In the genomic region with DNA sequence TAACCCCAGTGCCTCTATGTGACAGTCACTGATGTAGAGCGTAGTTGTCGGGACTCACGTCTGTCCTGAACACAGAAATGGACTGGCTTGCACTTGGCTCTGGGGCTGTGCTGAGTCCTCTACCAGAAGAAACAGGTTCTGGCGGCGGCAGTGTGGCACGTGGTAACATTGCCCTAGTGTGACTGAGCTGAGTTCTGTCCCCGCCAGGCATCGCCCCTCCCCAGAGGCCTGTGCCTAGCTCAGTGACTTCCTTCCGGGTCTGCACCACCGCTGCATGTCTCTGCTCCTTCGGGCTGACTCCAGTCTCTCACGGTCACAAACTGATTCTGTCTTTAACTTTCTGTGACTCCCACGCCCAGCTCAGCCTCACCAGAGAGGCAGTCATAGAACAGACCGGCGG, we compare ENCODE assay signal across 21 mouse cellular contexts. TPM values are rescaled to one million over a fixed set of nuclear protein-coding genes. Genes with fewer than 3 reads are reported as not detected.
DNase-seq lines count a peak whose midpoint lies in the region; ATAC-seq and TF ChIP-seq lines count a peak whose summit lies in the region.
"Had no signal": no experiment of that assay in that cellular context is flagged by ENCODE, and none has a peak within 500 bp of the region (broad histone marks: within the 10 kb centered on the region; RNA-seq: fewer than 3 reads in every experiment).

No protein-coding gene starts in this region.

- peak overlapping the region; percentile 50 to 72 (median 61) for H3K4me3 ChIP-seq in CH12.LX (replicated peaks in 1 of 3; ENCODE audit: low read depth in 2 of 3, low read length in 2 of 3, poor library complexity in 1 of 3)
- H3K4me3 ChIP-seq in midbrain, embryonic 14.5 days (replicated peaks; ENCODE audit: low read depth, low read length): no peak overlapping the region
- H3K4me3 ChIP-seq: heart, embryonic 15.5 days; hindbrain, embryonic 13.5 days; neural tube, embryonic 12.5 days; stomach, embryonic 15.5 days had no signal

- peak overlapping the region; percentile 61 for H3K27ac ChIP-seq in CH12.LX (ENCODE audit: insufficient read depth, low read depth)
- H3K27ac ChIP-seq in midbrain, embryonic 14.5 days (replicated peaks; ENCODE audit: low read depth, low read length): no peak overlapping the region
- H3K27ac ChIP-seq: heart, embryonic 15.5 days; hindbrain, embryonic 13.5 days; neural tube, embryonic 12.5 days; stomach, embryonic 15.5 days had no signal

- no peaks in the 10 kb centered on the region; the same call in 1 of the 2 replicates for H3K79me2 ChIP-seq in CH12.LX (replicated peaks; ENCODE audit: control insufficient read depth, extremely low read depth, insufficient read depth, poor library complexity, severe bottlenecking)

- ATAC-seq in midbrain, embryonic 14.5 days (ENCODE audit: low FRiP score, low TSS enrichment): no peak
- no peak for ATAC-seq in granulocyte monocyte progenitor cell, adult 5-6 weeks (replicated peaks; ENCODE audit: poor library complexity, severe bottlenecking)

- in situ Hi-C loops in CH12.LX (cut with MboI; ENCODE audit: low pct_ligation_motif_present, low pct_unique_long_range_greater_than_20kb, low sequenced_read_pairs): loop anchor here (25.0 kb wide), 1 partner anchor 433 kb away; a partner anchor contains a TSS

- peaks cover 17 to 28% of the 10 kb centered on the region in 2 experiments for H3K36me3 ChIP-seq in CH12.LX (replicated peaks in 1 of 2; ENCODE audit: control insufficient read depth in 1 of 2, insufficient read depth in 1 of 2, low read length in 1 of 2)
- peaks cover 10% of the 10 kb centered on the region for H3K36me3 ChIP-seq in midbrain, embryonic 14.5 days (ENCODE audit: control insufficient read depth, insufficient read depth, low read length)
- H3K36me3 ChIP-seq: heart, embryonic 15.5 days; stomach, embryonic 15.5 days had no signal

- H3K9me3 ChIP-seq in CH12.LX (replicated peaks; ENCODE audit: low read length): no peaks in the 10 kb centered on the region
- no peaks in the 10 kb centered on the region for H3K9me3 ChIP-seq in midbrain, embryonic 14.5 days (ENCODE audit: control insufficient read depth, low read length)
- H3K9me3 ChIP-seq: heart, embryonic 15.5 days; hindbrain, embryonic 13.5 days; neural tube, embryonic 12.5 days; stomach, embryonic 15.5 days had no signal

- TF ChIP-seq CTCF in CH12.LX (conservative IDR thresholded peaks at IDR 0.05 in 1 of 2, IDR thresholded peaks at IDR 0.05 in 1 of 2; ENCODE audit: low read depth in 2 of 2, low read length in 2 of 2): no peak

- no peaks in the 10 kb centered on the region for H3K27me3 ChIP-seq in CH12.LX (replicated peaks)
- H3K27me3 ChIP-seq in midbrain, embryonic 14.5 days (ENCODE audit: control insufficient read depth, insufficient read depth, low read length): no peaks in the 10 kb centered on the region
- H3K27me3 ChIP-seq: heart, embryonic 15.5 days; hindbrain, embryonic 13.5 days; neural tube, embryonic 12.5 days; stomach, embryonic 15.5 days had no signal

- H3K9ac ChIP-seq in CH12.LX (ENCODE audit: insufficient read depth, low read depth): peak overlapping the region; percentile 68
- no peak overlapping the region for H3K9ac ChIP-seq in midbrain, embryonic 14.5 days (replicated peaks; ENCODE audit: low read length)
- H3K9ac ChIP-seq: heart, embryonic 15.5 days; hindbrain, embryonic 13.5 days; neural tube, embryonic 12.5 days; stomach, embryonic 15.5 days had no signal

- H3K4me2 ChIP-seq in CH12.LX (ENCODE audit: insufficient read depth, low read depth, poor library complexity, severe bottlenecking): peak overlapping the region; percentile 89
- H3K4me2 ChIP-seq in midbrain, embryonic 14.5 days (ENCODE audit: low read length): no peak overlapping the region
- H3K4me2 ChIP-seq: heart, embryonic 15.5 days; hindbrain, embryonic 13.5 days; midbrain, embryonic 11.5 days; neural tube, embryonic 12.5 days; stomach, embryonic 15.5 days had no signal

- no peak; the same call in 1 of the 2 replicates for TF ChIP-seq RAD21 in CH12.LX (IDR thresholded peaks at IDR 0.05; ENCODE audit: low read depth, low read length)

- no peak for TF ChIP-seq EP300 in CH12.LX (IDR thresholded peaks at IDR 0.05; ENCODE audit: low read length)

- dilution Hi-C loops in CH12.LX (cut with MboI; ENCODE audit: extremely low pct_ligation_motif_present, extremely low pct_unique_long_range_greater_than_20kb, low sequenced_read_pairs): no loop called here

- peak; percentile 74 for DNase-seq in CD4-positive helper T cell, adult 2 months (ENCODE audit: low read depth, low spot score)
- DNase-seq in CH12.LX (ENCODE audit: extremely low read depth): peak; percentile 90
- peak; percentile 33 for DNase-seq in spleen, adult 12 weeks (ENCODE audit: low spot score)
- DNase-seq in thymus, postnatal 0 days (ENCODE audit: low spot score): peak; percentile 31
- no peak for DNase-seq in midbrain, embryonic 14.5 days
- DNase-seq in c-Kit-positive CD71-positive TER-119-positive erythroid progenitor cells, embryonic 14.5 days (ENCODE audit: low spot score): no peak
- DNase-seq: adrenal gland, postnatal 25 days; cerebellum, postnatal 36 days; kidney, adult 8-10 months; right cerebral cortex, adult 18-20 months had no signal

- 96% methylated on average over 15 of the region's 15 CpGs for WGBS in midbrain, embryonic 14.5 days

- peak; percentile 88 for TF ChIP-seq POLR2A in CH12.LX (IDR thresholded peaks at IDR 0.05; ENCODE audit: low read depth, low read length)

- H3K4me1 ChIP-seq in CH12.LX (ENCODE audit: control insufficient read depth in 1 of 2, insufficient read depth in 2 of 2): peaks cover 20 to 70% of the 10 kb centered on the region in 2 experiments
- peaks cover 23% of the 10 kb centered on the region for H3K4me1 ChIP-seq in midbrain, embryonic 14.5 days (ENCODE audit: control insufficient read depth, insufficient read depth, low read length)

TF ChIP-seq in CH12.LX, 34 proteins besides CTCF, POLR2A, EP300 and RAD21 (continues in another document):
- TF ChIP-seq ETS1 (conservative IDR thresholded peaks at IDR 0.05; ENCODE audit: low read depth, low read length) (peak; percentile 46), CHD2 (IDR thresholded peaks at IDR 0.05; ENCODE audit: low read length) (no peak), E2F4 (IDR thresholded peaks at IDR 0.05; ENCODE audit: insufficient replicate concordance, low read depth, low read length) (no peak), NELFE (IDR thresholded peaks at IDR 0.05; ENCODE audit: low read depth, low read length) (peak; percentile 60), MAZ (IDR thresholded peaks at IDR 0.05; ENCODE audit: low read depth, low read length) (no peak), NRF1 (IDR thresholded peaks at IDR 0.05; ENCODE audit: low read depth, low read length) (no peak), TCF12 (IDR thresholded peaks at IDR 0.05; ENCODE audit: low read depth, low read length) (peak; percentile 76), ELF1 (IDR thresholded peaks at IDR 0.05; ENCODE audit: low read depth, low read length) (peak; percentile 89), MEF2A (IDR thresholded peaks at IDR 0.05; ENCODE audit: borderline replicate concordance, low read depth, low read length) (0 out of 2 replicates have a peak, but pooled peaks have one; percentile 2), TBP (conservative IDR thresholded peaks at IDR 0.05; ENCODE audit: low read depth, low read length) (peak; percentile 88), HCFC1 (IDR thresholded peaks at IDR 0.05; ENCODE audit: low read depth, low read length) (peak; percentile 26; the same call in 1 of the 2 replicates), JUN (IDR thresholded peaks at IDR 0.05; ENCODE audit: insufficient read depth, low read depth, low read length) (no peak), UBTF (IDR thresholded peaks at IDR 0.05; ENCODE audit: low read depth, low read length) (peak; percentile 68), MXI1 (IDR thresholded peaks at IDR 0.05; ENCODE audit: low read depth, low read length) (peak; percentile 97), CHD1 (IDR thresholded peaks at IDR 0.05; ENCODE audit: low read depth, low read length) (no peak), MAX (IDR thresholded peaks at IDR 0.05; ENCODE audit: low read length) (peak; percentile 97), ZNF384 (IDR thresholded peaks at IDR 0.05; ENCODE audit: low read depth, low read length) (no peak), SMC3 (IDR thresholded peaks at IDR 0.05; ENCODE audit: low read depth, low read length) (0 out of 2 replicates have a peak, but pooled peaks have one; percentile 6), SIN3A (IDR thresholded peaks at IDR 0.05; ENCODE audit: low read length) (peak; percentile 89), ZMIZ1 (IDR thresholded peaks at IDR 0.05; ENCODE audit: low read depth, low read length) (peak; percentile 49; the same call in 1 of the 2 replicates), ZKSCAN1 (IDR thresholded peaks at IDR 0.05; ENCODE audit: borderline replicate concordance, low read depth, low read length) (no peak)

RNA-seq across cellular contexts. Expression of a gene that starts 3.2 kb away (rescaled TPM):
- total RNA-seq in CH12.LX (2012; rRNA removed) (72.1 and 84.9 TPM in 2 replicates), CH12.LX (2014; rRNA removed) (67.1 and 84.1 TPM in 2 replicates)
- 82.1 and 87.2 TPM in 2 replicates for polyA plus RNA-seq in CH12.LX (2012; ENCODE audit: insufficient read length, low read depth)
- polyA plus RNA-seq in thymus, postnatal 0 days (2015; fragmentation: Nextera tagmentation; extraction: Ambion mirVana): 85.2 and 87.5 TPM in 2 replicates
- polyA plus RNA-seq in midbrain, embryonic 14.5 days (2014; fragmentation: Nextera tagmentation; extraction: Ambion mirVana): 102 and 110 TPM in 2 replicates
- total RNA-seq in granulocyte monocyte progenitor cell, adult 5-6 weeks (2014; fragmentation: Nextera tagmentation): 53.3 and 75.4 TPM in 2 replicates
- total RNA-seq in granulocyte monocyte progenitor cell, adult 5-6 weeks (2017): 10.8 and 16.3 TPM in 2 replicates

RNA-seq across cellular contexts. Expression of a gene that starts 35.5 kb away (rescaled TPM):
- total RNA-seq in CH12.LX (2012; rRNA removed) (11.8 and 12.8 TPM in 2 replicates), CH12.LX (2014; rRNA removed) (10.0 and 11.4 TPM in 2 replicates)
- polyA plus RNA-seq in CH12.LX (2012; ENCODE audit: insufficient read length, low read depth): 16.4 and 21.0 TPM in 2 replicates
- 1.1 and 1.4 TPM in 2 replicates for polyA plus RNA-seq in thymus, postnatal 0 days (2015; fragmentation: Nextera tagmentation; extraction: Ambion mirVana)
- polyA plus RNA-seq in midbrain, embryonic 14.5 days (2014; fragmentation: Nextera tagmentation; extraction: Ambion mirVana): 7.2 and 9.6 TPM in 2 replicates
- total RNA-seq in granulocyte monocyte progenitor cell, adult 5-6 weeks (2014; fragmentation: Nextera tagmentation): not detected in 2 replicates
- total RNA-seq in granulocyte monocyte progenitor cell, adult 5-6 weeks (2017): not detected in 2 replicates
- total RNA-seq: adrenal gland, postnatal 25 days had no signal
- polyA plus RNA-seq: embryonic facial prominence, embryonic 11.5 days; liver, adult 2 months; midbrain, embryonic 11.5 days had no signal

RNA-seq across cellular contexts. Expression of a gene that starts 50.9 kb away (rescaled TPM):
- total RNA-seq in CH12.LX (2012; rRNA removed) (not detected in 2 replicates), CH12.LX (2014; rRNA removed) (not detected in 2 replicates)
- polyA plus RNA-seq in CH12.LX (2012; ENCODE audit: insufficient read length, low read depth): not detected in 2 replicates
- polyA plus RNA-seq in thymus, postnatal 0 days (2015; fragmentation: Nextera tagmentation; extraction: Ambion mirVana): not detected in 2 replicates
- 12.7 and 19.7 TPM in 2 replicates for polyA plus RNA-seq in midbrain, embryonic 14.5 days (2014; fragmentation: Nextera tagmentation; extraction: Ambion mirVana)
- not detected in 2 replicates for total RNA-seq in granulocyte monocyte progenitor cell, adult 5-6 weeks (2014; fragmentation: Nextera tagmentation)
- total RNA-seq in granulocyte monocyte progenitor cell, adult 5-6 weeks (2017): not detected in 2 replicates
- total RNA-seq: liver, adult 2 months had no signal
- polyA plus RNA-seq: gonadal fat pad, adult 2 months; heart, embryonic 15.5 days; large intestine, adult 2 months; liver, adult 2 months; lung, embryonic 16.5 days had no signal

Comparison
In these comparisons a context has a peak if more than half of its experiments do, and no peak if none do; other contexts are left out.
1. DNase-seq: peak in CD4-positive helper T cell, adult 2 months (single experiment), CH12.LX (single experiment), spleen, adult 12 weeks (single experiment) and thymus, postnatal 0 days (single experiment); none in midbrain, embryonic 14.5 days (single experiment) and c-Kit-positive CD71-positive TER-119-positive erythroid progenitor cells, embryonic 14.5 days (single experiment).
2. RNA of a gene that starts 50.9 kb away (polyA plus RNA-seq): 12.7 to 19.7 TPM in midbrain, embryonic 14.5 days; not detected in CH12.LX and not detected in thymus, postnatal 0 days; every median in the first group is over 10 times any median in the second.